Mouse (Mus musculus) embryo, embryonic 9.5 days (tissue): ENCODE data around the gene Spock1.

ENCODE experiments used
- DNase-seq: peaks from one replicate; pipeline ENCODE4 v3.0.0-alpha.2; 2017; ENCODE audit errors: extremely low spot score

Spock1 gene

GRCm38 (mm10) chr13:57858491-57858890, 49.6 kb downstream of the Spock1 start:
- DNase-seq = no peak

- DNase-seq = no peak
These were observed 51.1 kb downstream of the Spock1 start for GRCm38 (mm10) chr13:57857016-57857415.

- DNase-seq = no peak
These were observed 51.8 kb downstream of the Spock1 start for GRCm38 (mm10) chr13:57856311-57856853.

GRCm38 (mm10) chr13:57855766-57856165, 52.4 kb downstream of the Spock1 start:
- no peak for DNase-seq

GRCm38 (mm10) chr13:57854416-57854815, 53.7 kb downstream of the Spock1 start:
- no peak for DNase-seq

- DNase-seq = no peak
These were observed 54.5 kb downstream of the Spock1 start for GRCm38 (mm10) chr13:57853621-57854020.

- DNase-seq = no peak
These were observed 55.0 kb downstream of the Spock1 start for GRCm38 (mm10) chr13:57853156-57853555.

GRCm38 (mm10) chr13:57848931-57849330, 59.2 kb downstream of the Spock1 start:
- no peak for DNase-seq

- DNase-seq = no peak
These were observed 61.0 kb downstream of the Spock1 start for GRCm38 (mm10) chr13:57847101-57847500.

- no peak for DNase-seq
These were observed 61.7 kb downstream of the Spock1 start for GRCm38 (mm10) chr13:57846468-57846867.

- no peak for DNase-seq
These were observed 66.8 kb downstream of the Spock1 start for GRCm38 (mm10) chr13:57841141-57841848.

- DNase-seq = no peak
These were observed 70.3 kb downstream of the Spock1 start for GRCm38 (mm10) chr13:57837691-57838437.

GRCm38 (mm10) chr13:57831374-57832163, 76.6 kb downstream of the Spock1 start:
- DNase-seq = no peak

- DNase-seq = no peak
These were observed 77.2 kb downstream of the Spock1 start for GRCm38 (mm10) chr13:57830896-57831295.

- no peak for DNase-seq
These were observed 78.0 kb downstream of the Spock1 start for GRCm38 (mm10) chr13:57830091-57830490.

- no peak for DNase-seq
These were observed 91.9 kb downstream of the Spock1 start for GRCm38 (mm10) chr13:57816276-57816675.

- no peak for DNase-seq
These were observed 95.5 kb downstream of the Spock1 start for GRCm38 (mm10) chr13:57812643-57813042.

GRCm38 (mm10) chr13:57811253-57811652, 96.9 kb downstream of the Spock1 start:
- no peak for DNase-seq

GRCm38 (mm10) chr13:57810816-57811215, 97.3 kb downstream of the Spock1 start:
- no peak for DNase-seq

- no peak for DNase-seq
These were observed 98.0 kb downstream of the Spock1 start for GRCm38 (mm10) chr13:57810083-57810482.

GRCm38 (mm10) chr13:57809603-57810002, 98.5 kb downstream of the Spock1 start:
- DNase-seq = no peak

GRCm38 (mm10) chr13:57806816-57807215, 101.3 kb downstream of the Spock1 start:
- no peak for DNase-seq
